Comparison of ENCODE assay signal across 20 mouse cellular contexts in genomic region chr7:130839380-130840100, GRCm38 (mm10). TPM values are rescaled to one million over a fixed set of nuclear protein-coding genes. Genes with fewer than 3 reads are reported as not detected.
DNase-seq lines count a peak whose midpoint lies in the region; ATAC-seq lines count a peak whose summit lies in the region.
"Had no signal": no experiment of that assay in that cellular context is flagged by ENCODE, and none has a peak within 500 bp of the region (broad histone marks: within the 10 kb centered on the region; RNA-seq: fewer than 3 reads in every experiment).

No protein-coding gene starts in this region.

- DNase-seq in liver, embryonic 13.5 days: no peak
- DNase-seq in liver: no peak
- no peak for DNase-seq in adrenal gland, postnatal 25 days
- DNase-seq: adrenal gland, postnatal 36 days; gastrocnemius, postnatal 25 days; heart, postnatal 36 days; kidney, adult 18-20 months; kidney, postnatal 25 days; layer of hippocampus, postnatal 36 days; lung, adult 2 months; thymus, adult 2 months; thymus, postnatal 4 days had no signal

- 60% methylated on average over 12 of the region's 12 CpGs for WGBS in liver, embryonic 13.5 days (ENCODE audit: insufficient replicate concordance)
- WGBS in intestine, embryonic 16.5 days: 70% methylated on average over 12 of the region's 12 CpGs
- WGBS in neural tube, embryonic 15.5 days: 84% methylated on average over 12 of the region's 12 CpGs

- H3K4me2 ChIP-seq in liver, embryonic 13.5 days: no peak overlapping the region
- H3K4me2 ChIP-seq in intestine, embryonic 16.5 days (ENCODE audit: low read depth, low read length): no peak overlapping the region
- no peak overlapping the region for H3K4me2 ChIP-seq in neural tube, embryonic 15.5 days
- H3K4me2 ChIP-seq: heart, embryonic 15.5 days; limb, embryonic 12.5 days had no signal

- H3K27ac ChIP-seq in liver, embryonic 13.5 days: no peak overlapping the region
- no peak overlapping the region for H3K27ac ChIP-seq in intestine, embryonic 16.5 days (ENCODE audit: low read length)
- no peak overlapping the region for H3K27ac ChIP-seq in neural tube, embryonic 15.5 days (replicated peaks)
- H3K27ac ChIP-seq: heart, embryonic 15.5 days; hindbrain, postnatal 0 days; limb, embryonic 12.5 days; stomach, postnatal 0 days had no signal

- no peak overlapping the region for H3K4me3 ChIP-seq in liver, embryonic 13.5 days (replicated peaks)
- H3K4me3 ChIP-seq in intestine, embryonic 16.5 days (ENCODE audit: low read length): no peak overlapping the region
- no peak overlapping the region for H3K4me3 ChIP-seq in neural tube, embryonic 15.5 days (replicated peaks)
- H3K4me3 ChIP-seq: heart, embryonic 15.5 days; limb, embryonic 12.5 days had no signal

- H3K9me3 ChIP-seq in liver, embryonic 13.5 days (replicated peaks): no peaks in the 10 kb centered on the region
- H3K9me3 ChIP-seq in intestine, embryonic 16.5 days (ENCODE audit: control insufficient read depth, low read length): no peaks in the 10 kb centered on the region
- H3K9me3 ChIP-seq in neural tube, embryonic 15.5 days (replicated peaks): no peaks in the 10 kb centered on the region
- H3K9me3 ChIP-seq: heart, embryonic 15.5 days; limb, embryonic 12.5 days had no signal

- H3K36me3 ChIP-seq in liver, embryonic 13.5 days: no peaks in the 10 kb centered on the region
- H3K36me3 ChIP-seq in intestine, embryonic 16.5 days (ENCODE audit: control insufficient read depth, insufficient read depth, low read length): no peaks in the 10 kb centered on the region
- no peaks in the 10 kb centered on the region for H3K36me3 ChIP-seq in neural tube, embryonic 15.5 days
- H3K36me3 ChIP-seq: heart, embryonic 15.5 days; limb, embryonic 12.5 days had no signal

- peak; percentile 24 for ATAC-seq in liver, embryonic 13.5 days (ENCODE audit: low read depth)
- peak; percentile 95 for ATAC-seq in granulocyte monocyte progenitor cell, adult 5-6 weeks (replicated peaks; ENCODE audit: poor library complexity, severe bottlenecking)
- ATAC-seq in intestine, embryonic 16.5 days: peak; percentile 70
- peak; percentile 84 for ATAC-seq in megakaryocyte, adult 5-6 weeks (ENCODE audit: poor library complexity, severe bottlenecking)
- no peak for ATAC-seq in neural tube, embryonic 15.5 days (ENCODE audit: low FRiP score)
- ATAC-seq: hindbrain, postnatal 0 days had no signal

- H3K4me1 ChIP-seq in liver, embryonic 13.5 days (replicated peaks): peaks cover 13% of the 10 kb centered on the region
- H3K4me1 ChIP-seq in intestine, embryonic 16.5 days (ENCODE audit: control insufficient read depth, insufficient read depth, low read length): peaks cover 23% of the 10 kb centered on the region
- H3K4me1 ChIP-seq in neural tube, embryonic 15.5 days: peaks cover 32% of the 10 kb centered on the region

- no peak overlapping the region for H3K9ac ChIP-seq in liver, embryonic 13.5 days
- H3K9ac ChIP-seq in intestine, embryonic 16.5 days (ENCODE audit: low read depth, low read length): no peak overlapping the region
- no peak overlapping the region for H3K9ac ChIP-seq in neural tube, embryonic 15.5 days (replicated peaks)
- H3K9ac ChIP-seq: heart, embryonic 15.5 days; limb, embryonic 12.5 days had no signal

- no peaks in the 10 kb centered on the region for H3K27me3 ChIP-seq in liver, embryonic 13.5 days
- H3K27me3 ChIP-seq in intestine, embryonic 16.5 days (replicated peaks; ENCODE audit: control insufficient read depth, insufficient read depth, low read length): no peaks in the 10 kb centered on the region
- no peaks in the 10 kb centered on the region for H3K27me3 ChIP-seq in neural tube, embryonic 15.5 days (replicated peaks)
- H3K27me3 ChIP-seq: heart, embryonic 15.5 days had no signal

RNA-seq across cellular contexts. Expression of gene Plekha1, which starts 26.0 kb away (rescaled TPM):
- polyA plus RNA-seq in liver, embryonic 13.5 days (2015; fragmentation: Nextera tagmentation; extraction: Ambion mirVana): 9.3 and 9.7 TPM in 2 replicates
- 17.4 and 24.2 TPM in 2 replicates for total RNA-seq in granulocyte monocyte progenitor cell, adult 5-6 weeks (2014; fragmentation: Nextera tagmentation)
- total RNA-seq in granulocyte monocyte progenitor cell, adult 5-6 weeks (2017): 21.0 and 21.4 TPM in 2 replicates
- polyA plus RNA-seq in intestine, embryonic 16.5 days (2015; fragmentation: Nextera tagmentation; extraction: Ambion mirVana): 36.6 and 39.0 TPM in 2 replicates
- 36.5 and 38.9 TPM in 2 replicates for total RNA-seq in megakaryocyte, adult 5-6 weeks (2015)
- total RNA-seq in megakaryocyte, adult 5-6 weeks (2017): 56.6 and 57.7 TPM in 2 replicates
- 26.7 and 32.6 TPM in 2 replicates for total RNA-seq in adrenal gland, postnatal 25 days (2021)
- polyA plus RNA-seq in neural tube, embryonic 15.5 days (2015; fragmentation: Nextera tagmentation; extraction: Ambion mirVana): 53.6 and 57.9 TPM in 2 replicates
